Mouse (Mus musculus) embryo, embryonic 11 days (tissue): ENCODE data around the gene Syne2.

Experiments
- DNase-seq: peaks from one replicate; pipeline ENCODE4 v3.0.0-alpha.2; 2015

The Syne2 gene

DNA sequence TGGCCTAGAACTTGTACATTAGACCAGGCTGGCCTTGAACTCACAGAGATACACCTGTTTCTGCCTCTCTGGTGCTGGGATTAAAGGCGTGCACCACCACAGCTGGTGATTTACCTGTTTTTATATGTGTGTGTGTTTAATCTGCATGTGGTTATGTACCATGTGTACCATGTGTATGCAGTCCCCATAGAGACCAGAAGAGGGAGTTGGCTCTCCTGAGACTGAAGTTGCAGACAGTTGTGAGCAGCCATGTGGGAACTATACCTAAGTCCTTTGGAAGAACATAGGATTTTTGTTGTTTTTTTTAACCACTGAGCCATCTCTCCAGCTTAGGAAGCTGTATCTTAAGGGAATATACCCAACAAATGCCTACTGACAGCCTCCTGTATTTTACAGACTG, 134.1 kb downstream of the Syne2 start:
- no peak for DNase-seq

DNA sequence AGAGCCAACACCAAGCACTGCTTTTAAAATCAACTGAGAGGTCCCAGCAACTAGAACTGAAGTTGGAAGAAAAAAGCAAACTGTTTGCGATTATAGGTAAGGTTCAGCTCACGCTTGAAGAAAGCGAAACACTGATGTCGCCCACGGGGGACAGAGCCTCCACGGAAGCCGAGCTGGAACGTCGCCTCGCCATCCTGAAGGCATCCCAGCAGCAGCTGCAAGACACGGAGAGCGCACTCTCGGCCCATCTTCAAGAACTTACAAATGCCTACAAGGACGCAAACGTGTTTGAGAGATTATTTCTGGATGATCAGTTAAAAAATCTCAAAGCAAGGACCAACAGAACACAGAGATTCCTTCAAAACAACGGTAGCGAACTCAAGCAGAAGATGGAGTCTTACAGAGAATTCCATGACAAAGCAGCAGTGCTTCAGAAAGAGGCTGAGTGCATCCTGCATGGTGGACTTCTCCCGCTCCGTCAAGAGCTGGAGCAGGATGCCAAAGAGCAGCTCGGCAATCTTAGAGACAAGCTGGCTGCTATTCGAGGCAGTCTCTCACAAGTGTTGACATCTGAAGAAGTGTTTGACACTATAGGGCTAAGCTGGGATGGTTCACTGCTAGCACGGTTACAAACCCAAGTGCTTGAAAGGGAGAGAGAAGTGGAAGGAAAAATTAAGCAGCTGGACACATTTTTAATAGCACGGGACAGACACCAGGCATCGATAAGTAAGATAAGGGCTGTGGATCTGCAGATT, 148.7 kb downstream of the Syne2 start:
- no peak for DNase-seq

DNA sequence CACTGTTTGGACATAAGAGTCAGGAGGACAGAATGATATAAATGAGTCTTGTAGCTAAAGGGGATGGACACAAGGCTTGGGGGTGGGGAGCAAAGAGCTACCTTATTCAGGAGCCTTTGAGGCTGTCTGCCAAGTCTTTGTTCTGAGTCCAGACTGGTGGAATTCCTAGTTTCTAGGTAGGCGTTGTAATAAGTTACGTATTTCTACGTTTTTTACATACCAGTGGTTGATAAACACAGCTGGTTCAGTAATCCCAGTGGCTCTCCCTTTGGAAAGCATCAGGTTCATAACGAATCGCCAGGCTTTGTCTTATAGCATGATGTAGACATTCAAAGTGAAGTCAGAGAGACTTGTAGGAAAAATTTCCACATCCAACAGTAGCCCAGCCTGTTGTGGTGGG, 161.1 kb downstream of the Syne2 start:
- DNase-seq, result no peak

DNA sequence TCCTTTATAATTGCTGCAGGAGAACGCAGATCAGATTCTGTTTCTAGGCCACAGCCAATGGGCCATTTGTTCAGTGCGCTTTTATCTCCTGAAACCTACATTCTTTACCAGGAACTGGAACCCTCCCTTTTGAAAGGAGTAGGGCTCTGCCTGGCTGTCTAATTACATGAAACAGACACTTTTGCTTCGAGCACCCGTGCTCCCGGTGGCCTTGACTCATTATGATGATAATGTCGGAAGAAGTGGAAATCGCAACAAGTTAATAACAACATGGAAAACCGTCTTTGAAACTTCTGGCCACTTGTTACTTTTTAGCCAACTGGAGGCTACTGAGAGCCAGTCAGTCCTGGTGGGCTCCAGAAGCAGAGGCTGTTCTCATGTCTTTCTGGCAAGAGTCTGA, 165.4 kb downstream of the Syne2 start:
- DNase-seq, result no peak

DNA sequence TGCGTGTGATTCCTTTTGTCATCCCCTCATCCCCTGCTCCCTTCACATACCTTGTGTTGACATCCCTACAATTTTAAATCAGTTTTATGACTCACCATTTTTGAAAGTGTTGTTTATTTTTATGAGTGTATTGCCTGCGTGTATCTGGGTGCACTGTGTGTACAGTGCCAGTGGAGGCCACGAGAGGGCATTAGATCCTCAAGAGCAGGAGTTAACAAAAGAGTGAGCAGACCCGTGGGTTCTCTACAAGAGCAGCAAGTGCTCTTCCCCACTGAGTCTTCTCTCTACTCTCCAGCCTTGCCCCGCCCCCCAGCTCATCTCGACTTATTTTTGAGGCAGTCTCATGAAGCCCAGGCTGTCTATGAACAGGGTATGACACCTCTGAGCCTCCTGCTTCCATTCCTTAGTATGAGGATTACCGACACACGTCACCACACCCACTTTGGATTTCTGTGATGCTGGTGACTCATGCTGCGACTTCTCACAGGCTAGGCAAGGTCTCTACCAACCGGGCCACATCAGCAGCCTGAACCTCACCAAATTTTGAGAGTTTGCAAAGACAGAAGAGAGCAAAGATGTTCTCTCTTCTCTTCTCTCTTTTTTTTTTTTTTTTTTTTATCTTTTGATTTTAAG, 174.4 kb downstream of the Syne2 start:
- DNase-seq, result no peak

DNA sequence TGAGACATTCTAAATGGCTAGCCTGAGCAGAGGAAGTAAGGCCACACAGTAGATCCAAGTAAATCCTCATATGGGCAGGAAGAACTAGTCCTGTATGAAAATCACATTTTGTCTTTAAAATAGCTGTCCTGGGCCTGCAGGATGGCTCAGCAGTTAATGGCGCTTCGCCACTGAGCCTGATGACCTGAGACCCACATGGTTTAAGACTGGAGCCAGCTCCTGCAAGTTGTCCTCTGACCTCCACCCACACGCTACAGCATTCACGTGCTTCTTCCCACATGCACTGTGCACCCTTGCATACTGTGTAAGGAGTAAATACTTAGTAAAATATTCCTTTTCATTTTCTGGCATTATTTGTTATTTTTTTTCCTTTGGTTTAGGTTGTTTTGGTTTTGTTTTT, 175.0 kb downstream of the Syne2 start:
- DNase-seq, result no peak

DNA sequence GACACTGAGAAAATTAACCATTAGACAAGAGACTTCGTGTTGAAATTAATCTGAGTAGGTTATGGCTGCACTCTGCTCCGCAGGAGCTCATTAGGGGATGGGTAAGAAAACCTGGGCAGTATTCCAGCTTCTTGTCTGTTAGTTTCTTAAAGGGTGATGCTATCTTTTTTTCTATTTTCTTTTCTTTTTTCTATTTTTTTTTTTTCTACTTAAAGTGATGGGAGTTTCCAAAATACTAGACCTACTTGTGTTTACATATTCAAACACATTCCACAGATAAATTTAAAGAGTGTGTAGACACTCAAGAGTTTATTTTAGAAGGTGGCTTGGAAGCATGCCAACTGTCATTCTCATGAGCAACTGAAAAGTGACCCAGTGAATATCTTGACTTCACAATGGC, 177.2 kb downstream of the Syne2 start:
- DNase-seq, result no peak

DNA sequence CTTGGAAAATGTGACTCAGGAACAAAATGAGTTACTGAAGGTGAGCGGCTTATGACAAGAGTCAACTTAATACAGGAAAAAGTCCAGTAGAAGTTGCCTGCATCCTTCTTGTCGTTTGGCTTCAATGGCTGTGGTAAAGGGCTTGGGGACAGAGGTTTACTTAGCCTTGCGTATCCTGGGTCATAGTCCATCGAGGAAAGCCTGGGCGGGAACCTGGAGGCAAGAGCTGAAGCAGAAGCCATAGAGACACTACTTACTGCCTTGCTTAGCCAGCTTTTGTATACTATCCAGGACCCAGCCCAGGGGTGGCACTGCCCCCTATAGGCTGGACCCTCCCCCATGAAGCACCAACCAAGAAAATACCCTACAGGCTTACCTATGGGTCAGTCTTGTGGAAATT, 179.6 kb downstream of the Syne2 start:
- DNase-seq, result no peak

DNA sequence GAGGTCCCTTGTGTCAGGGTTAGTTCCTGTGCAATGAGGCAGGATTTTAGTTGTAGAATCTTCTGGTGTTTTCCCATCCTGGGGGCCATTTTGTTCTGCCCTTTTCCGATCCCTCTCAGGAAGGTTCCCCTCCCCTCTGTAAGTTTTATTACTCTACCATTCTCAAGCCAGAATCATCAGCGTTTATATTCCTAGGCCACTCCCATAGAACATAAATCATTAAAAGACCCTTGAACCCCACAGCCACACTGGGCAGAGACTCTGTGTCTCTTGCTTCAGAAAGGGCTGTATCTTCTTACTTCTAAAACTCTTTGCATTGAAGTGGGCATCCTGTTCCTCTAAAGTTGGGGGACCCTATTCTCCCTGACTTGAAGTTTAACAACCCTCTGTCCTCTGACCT, 180.5 kb downstream of the Syne2 start:
- no peak for DNase-seq

DNA sequence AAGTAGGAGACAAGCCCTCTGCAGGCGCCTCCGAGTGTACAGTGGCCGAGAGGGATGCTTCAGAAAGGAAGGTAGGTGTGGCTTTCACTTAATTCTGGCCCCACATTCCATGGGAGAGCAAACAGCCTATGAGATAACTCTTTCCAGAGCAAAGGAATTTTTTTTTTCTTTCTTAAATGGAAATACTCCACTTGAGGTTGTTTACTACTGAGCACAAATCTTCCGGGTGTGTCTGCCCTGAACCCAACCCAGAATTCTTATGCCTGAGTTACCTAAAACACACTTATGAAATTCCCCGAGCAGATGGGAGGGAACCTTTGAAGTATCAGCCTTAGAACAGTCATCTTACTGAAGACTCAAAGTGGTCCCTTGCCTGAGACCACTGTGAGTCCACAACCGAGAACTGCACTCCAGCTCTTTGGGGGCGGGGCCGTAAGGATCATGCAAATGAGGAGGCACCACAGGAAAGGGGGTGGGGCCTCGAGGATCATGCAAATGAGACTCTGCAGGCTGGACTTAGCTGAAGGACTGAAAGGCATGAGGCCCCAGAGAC, 186.8 kb downstream of the Syne2 start:
- peak; percentile 84 for DNase-seq

DNA sequence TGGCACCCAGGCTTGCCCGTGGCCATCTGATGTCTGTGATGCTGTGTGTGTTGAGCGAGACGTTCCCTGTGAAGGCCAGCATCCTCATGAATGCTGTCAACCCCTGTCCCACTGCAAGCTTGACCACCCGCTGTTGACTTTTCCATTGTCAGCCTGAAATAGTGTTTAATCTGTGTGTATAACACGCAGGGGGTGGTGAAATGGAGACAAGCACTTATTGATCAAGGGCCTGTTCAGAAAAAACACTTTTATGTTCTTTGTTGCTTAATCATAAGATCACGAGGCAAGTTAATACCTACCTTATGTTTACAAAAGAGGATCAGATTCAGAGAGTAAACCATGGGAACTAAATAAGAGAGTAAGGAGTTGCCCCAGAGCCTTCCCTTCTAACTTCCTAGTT, 191.1 kb downstream of the Syne2 start:
- no peak for DNase-seq

DNA sequence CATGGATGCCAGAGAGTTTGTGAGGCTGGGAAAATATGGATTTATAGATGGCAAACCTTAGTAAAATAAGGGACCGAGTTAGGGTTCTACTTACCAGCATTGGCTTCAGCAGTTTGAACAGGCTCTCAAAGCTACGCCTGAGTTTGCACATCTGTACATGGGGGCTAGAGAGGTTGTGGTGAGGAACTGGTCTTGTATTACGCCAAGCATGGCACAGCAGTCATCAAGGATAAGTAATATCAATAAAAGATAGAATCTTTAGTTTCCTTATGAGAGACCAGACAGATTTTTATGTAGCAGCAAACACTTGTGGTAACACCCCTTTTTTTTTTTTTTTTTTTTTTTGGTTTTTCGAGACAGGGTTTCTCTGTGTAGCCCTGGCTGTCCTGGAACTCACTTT, 194.9 kb downstream of the Syne2 start:
- no peak for DNase-seq

DNA sequence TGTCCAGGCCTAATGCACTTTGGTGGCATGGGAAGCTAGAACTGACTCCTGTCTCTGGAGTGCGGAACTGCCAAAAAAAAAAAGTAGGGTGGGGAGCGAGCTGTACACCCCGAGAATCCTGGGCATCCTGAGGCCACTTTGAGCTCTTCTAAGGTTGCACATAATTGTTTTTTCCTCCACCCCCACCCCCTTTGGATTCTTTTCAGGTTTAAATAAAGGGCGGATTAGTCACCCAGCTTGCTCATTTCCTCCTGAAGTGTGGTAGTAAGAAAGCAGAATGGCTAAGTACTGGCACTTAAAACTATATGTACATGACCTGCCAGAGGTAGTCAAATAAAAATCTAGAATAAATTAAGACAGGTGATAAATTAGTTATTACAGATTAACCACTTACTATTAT, 195.5 kb downstream of the Syne2 start:
- DNase-seq, result no peak

DNA sequence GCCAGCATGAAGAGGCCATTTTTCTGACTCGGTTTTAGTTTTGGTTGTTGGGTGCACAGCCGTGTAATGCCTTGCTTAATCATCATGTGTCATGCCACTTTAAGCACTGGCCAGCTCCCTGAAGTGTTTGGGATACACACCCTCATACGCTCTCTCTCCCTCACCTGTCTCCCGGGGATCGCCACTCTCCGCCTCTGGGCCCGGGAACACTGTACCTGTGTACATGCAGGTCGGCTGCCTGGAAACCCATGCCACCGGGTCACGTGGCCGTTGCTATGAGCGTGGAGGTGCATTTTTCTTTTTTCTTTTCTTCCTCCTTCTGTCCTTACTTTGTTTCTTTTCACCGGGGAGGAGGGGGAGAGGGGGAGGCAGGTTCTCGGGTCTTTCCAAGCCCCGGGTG, 197.1 kb downstream of the Syne2 start:
- no peak for DNase-seq

DNA sequence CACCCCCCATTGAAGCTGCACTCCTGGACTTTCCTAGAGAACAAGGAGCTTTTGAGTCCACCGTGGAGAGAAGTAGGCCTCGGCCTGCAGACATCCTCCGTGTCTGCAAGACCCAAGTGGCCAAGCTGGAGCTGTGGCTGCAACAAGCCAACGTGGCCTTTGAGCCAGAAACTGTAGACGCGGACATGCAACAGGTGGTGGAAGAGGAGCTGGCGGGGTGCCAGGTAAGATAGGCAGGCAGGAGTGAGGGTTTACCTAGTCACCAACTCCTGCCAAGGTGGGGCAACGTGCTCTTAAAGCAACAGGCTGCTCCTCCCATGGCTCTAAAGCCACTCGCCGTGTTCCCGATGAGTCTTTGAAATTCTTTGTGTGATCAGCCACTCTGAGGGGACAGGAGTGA, 197.6 kb downstream of the Syne2 start:
- DNase-seq, result no peak

DNA sequence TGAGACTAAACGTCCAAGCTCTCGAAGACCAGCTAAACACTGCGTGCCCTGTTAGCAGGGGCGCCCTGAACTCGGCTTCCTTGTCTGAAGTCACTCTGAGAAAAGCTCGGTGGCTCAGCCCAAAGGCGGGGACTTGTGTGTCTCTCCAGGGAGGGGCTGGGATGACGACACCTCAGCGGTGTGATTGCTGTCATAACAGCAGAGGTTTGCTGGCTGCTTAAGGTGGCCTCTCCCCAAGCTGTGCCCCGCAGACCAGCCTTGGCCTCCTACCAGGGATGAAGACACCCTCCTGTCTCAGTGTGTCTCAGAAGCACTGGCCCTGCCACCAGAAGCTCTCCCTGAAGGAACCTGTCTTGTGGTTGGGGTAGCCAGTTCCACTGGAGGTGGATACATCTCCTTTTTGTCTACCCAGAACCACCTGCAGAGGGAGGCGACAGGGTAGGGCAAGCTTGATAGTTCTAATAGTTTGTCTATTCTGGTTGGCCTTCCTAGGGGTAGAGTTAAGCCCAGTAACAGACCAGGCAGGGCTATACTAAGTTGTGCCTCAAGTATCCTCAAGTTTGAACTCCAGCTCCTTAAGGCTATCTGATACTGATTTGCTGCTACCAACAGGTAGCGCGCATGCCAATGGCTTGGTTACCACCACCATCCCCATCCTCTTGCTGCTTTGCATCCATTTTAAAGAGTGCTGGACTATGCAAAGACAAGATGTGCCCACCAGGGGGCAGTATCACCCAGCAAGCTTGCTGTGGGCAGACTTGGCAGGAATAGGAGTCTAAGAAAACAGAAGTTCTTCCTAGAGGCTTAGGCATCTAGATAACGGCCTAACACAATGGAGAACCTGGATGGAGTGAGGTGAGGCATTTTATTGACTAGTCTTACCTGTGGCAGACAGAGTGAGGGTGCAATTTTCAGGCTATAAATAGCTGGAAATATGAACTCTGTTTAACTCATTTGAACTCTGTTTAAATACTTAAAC, 198.5 kb downstream of the Syne2 start:
- DNase-seq, result peak; percentile 82

DNA sequence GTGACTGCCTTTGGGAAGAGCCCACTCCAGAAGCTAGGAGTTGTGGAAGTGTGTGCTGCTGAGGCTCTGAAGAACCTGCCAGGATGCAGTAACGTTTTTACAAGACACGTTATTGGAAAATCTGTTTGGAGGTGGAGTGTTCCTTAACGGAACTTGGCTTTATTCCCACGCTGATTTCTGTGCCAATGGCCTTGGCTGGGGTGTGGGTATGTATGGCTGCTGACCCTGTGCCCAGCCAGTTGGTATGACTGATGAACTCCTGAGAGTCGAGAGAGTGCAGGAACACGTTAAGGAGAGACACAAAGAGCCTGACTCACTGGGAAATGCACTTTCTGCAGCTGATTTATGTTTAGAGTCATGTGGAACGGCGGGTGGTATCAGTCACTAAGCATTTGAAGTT, 200.7 kb downstream of the Syne2 start:
- no peak for DNase-seq

DNA sequence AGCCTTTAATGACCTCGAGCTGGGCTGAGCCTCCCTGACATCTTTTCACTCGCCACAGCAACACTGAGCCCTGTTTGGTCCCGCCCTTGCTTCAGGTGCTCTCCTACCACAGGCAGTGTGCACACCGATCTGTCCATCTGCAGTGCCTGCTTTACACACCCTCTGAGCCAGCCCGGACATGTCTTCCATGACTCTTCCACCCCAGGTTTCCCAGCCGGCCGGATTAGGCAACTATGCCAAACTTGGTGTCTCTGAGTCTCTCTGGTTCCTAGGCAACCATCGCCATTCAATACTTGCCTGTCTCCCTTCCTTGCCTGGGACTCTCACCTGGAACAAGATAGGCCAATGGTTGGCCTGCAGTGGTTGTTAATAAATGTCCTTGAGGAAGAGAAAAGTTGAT, 224.4 kb downstream of the Syne2 start:
- no peak for DNase-seq

DNA sequence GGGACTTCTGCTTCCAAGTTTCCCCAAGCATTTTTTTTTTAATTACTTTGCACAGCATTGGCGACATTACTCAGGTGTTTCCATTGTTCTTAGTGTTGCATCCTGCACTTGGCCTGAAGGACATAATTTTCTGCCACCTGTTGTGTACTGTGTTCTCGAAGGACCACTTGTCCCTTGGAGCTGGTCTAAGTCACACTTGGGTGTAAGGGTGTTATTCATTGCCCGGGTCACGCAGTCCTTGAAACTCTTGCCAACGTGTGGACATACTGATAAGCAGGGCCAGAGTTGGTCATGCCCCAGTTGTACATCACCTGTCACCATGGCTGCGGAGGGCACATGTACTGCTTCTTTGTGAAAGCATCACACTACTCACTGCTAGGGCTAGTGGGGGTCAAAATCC, 228.6 kb downstream of the Syne2 start:
- DNase-seq, result no peak

DNA sequence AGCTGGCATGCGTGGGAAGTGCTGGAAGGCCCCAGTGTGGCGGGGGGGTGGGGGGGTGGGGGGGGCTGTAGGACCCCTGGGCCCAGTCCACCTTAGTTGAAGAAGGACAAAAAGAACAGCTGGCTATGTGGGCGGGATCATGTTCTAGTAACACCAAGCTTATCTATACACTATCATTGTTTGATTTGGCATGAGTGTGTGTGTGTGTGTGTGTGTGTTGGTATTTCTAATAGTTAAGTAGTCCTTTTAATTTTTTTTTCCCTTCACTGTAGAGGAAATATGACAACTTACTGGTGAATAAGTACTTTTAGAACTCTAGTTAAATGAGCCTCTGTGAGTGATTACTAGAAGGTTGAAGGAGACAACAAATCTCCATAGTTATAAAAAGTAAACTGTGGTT, 230.0 kb downstream of the Syne2 start:
- DNase-seq, result no peak

DNA sequence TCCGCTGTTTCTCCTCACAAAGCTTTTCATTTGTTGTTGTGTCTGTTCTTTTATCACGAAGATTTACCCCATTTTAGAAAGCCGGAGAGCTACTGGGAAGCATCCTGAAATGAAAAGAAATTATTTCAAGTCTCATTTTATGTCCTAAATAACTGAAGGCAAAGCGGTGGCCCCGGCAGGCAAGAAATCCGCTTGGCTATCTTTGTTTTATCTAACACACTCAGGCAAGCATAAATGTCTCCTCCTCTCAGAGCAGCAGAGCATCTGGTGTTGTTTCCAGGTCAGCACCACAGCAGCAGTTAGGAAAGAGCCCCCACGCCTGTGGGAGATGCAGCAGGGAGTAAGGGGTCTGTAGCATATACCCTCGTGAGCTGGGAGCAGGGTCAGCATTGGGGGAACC, 230.7 kb downstream of the Syne2 start:
- no peak for DNase-seq

DNA sequence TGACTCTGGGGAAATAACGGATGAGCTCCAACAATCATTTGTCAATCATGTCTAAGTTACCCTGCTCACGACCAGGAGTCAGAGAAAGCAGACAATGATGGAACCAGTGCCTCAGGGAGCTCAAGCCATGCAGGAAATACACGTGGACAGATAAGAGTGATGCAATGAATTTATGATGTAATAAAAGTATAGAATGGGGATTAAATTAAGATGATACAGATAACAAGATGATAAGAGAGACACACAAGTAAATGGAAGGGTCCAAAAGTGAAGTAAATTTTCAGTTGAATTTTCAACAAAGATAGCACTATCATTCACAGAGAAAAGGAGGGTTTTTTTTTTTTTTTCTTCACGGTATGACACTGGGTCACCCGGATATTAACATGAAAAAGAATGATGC, 231.4 kb downstream of the Syne2 start:
- DNase-seq, result no peak

DNA sequence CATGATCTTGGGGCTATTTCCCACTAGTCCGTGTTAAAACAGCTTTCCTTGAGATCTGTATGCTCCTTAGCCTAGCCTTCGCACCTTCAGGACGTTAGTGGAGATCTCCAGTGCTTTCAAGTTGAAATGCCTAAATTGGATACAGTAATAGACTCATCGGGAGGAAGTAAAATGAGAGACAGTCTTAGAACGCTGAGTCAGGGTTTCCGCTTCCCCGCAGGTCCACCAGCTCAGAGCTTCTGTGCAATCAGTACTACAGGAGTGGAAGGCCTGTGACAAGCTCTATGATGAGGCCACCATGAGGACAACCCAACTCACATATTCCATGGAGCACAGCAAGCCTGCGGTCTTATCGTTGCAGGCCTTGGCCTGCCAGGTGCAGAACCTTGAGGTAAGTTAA, 233.9 kb downstream of the Syne2 start:
- no peak for DNase-seq

DNA sequence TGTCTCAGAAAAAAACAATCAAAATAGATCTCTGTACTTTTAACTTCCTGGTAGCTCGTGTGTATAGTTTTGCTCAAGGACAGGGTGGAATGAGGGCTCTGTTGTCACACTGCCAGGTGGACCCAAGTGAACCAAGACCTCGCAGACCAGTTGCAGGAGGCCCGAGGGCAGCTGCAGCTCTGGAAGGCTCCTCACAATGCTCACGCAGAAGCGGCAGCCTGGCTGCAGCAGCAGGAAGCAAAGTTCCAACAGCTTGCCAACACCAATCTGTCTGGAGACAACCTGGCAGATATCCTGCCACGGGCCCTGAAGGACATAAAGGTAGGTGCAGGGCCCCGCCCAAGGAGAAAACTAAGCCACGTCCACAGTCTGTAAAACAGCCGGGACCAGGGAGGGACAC, 236.7 kb downstream of the Syne2 start:
- DNase-seq, result no peak
